Mouse (Mus musculus): ENCODE data around the gene Pdp2.
"Not testable (repeated sequence)": the region's sequence is repeated elsewhere in the genome, so short reads cannot be mapped to it uniquely, and the experiment has no call there.

Pdp2 gene

DNA sequence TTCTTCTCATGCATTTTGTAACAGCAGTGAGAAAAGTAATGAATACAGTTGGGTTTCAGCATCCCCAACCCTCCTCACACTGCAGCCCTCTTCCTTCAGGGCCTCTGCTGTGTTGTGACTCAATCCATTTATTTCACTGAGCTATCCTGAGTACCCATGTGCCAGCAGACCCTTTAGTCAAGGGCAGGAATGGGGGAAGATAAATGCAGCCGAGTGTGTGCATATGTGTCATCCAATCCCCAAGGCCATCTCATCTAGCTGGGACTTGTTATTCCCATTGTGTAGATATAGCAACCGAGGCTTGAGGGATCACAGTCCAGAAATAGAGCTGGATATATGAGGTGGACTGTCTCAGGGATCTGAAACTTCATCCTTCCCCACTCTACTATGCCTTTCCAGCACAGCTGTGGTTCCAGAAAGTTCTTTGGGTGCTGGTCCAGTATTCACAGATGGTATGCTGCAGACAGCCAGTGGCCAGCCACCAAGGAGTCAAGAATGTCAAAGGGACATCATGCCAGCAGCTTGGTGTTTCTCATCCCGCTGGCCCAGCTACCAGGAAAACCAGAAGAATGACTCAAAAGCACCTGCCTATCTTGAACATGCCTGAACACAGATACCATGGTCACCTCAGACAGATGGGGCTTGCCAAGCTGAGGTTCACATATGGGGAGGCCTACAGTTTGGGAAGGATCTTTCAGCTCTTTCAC is 43.9 kb downstream of the Pdp2 start:
- no peak for DNase-seq

GRCm38 (mm10) chr8:104638010-104638409 is 46.8 kb downstream of the Pdp2 start:
- no peak for DNase-seq

DNA sequence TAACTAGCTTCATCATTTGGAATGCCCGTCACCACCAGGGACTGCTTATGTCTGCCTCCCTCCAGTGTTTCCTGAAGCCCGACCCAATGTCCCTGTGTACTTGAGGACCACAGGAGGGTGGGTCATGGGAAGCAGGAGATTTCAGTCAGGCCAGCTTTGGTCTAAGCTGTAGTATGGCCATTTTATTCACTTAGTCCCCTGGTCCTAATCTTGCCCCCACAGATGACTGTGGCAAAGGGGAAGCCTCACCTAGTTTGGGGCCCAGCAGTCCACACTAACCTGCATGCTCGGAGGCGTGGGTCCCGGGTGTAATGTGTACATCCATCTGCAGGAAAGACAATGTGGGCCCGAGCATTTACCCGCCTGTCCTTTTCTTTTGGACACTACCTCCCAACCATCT is 49.0 kb downstream of the Pdp2 start:
- DNase-seq, result no peak

- peak; percentile 38 for DNase-seq
Measured at GRCm38 (mm10) chr8:104640831-104641370, 49.6 kb downstream of the Pdp2 start.

- peak; percentile 88 for DNase-seq
Measured at GRCm38 (mm10) chr8:104641426-104642323, 50.4 kb downstream of the Pdp2 start, which contains the start of gene Ciao2b. Ciao2b (minus strand) TSS chr8:104641965.

- DNase-seq, result no peak
Measured at GRCm38 (mm10) chr8:104642324-104642654, 51.0 kb downstream of the Pdp2 start.

GRCm38 (mm10) chr8:104644187-104644586 is 52.9 kb downstream of the Pdp2 start:
- DNase-seq, result not testable (repeated sequence)

All from cerebellum, adult 9-11 months (tissue).